Mouse (Mus musculus): ENCODE data around the gene Mylpf.

- TF ChIP-seq CTCF (IDR thresholded peaks at IDR 0.05; ENCODE audit: insufficient read depth, low read depth, low read length) (no peak), POLR2A (IDR thresholded peaks at IDR 0.05; ENCODE audit: insufficient read depth, low read depth, low read length) (no peak)
Measured at GRCm38 (mm10) chr7:127210266-127210665, 1.6 kb downstream of the Mylpf start.
